Mouse (Mus musculus): ENCODE data around the gene Sipa1l2.

DNA sequence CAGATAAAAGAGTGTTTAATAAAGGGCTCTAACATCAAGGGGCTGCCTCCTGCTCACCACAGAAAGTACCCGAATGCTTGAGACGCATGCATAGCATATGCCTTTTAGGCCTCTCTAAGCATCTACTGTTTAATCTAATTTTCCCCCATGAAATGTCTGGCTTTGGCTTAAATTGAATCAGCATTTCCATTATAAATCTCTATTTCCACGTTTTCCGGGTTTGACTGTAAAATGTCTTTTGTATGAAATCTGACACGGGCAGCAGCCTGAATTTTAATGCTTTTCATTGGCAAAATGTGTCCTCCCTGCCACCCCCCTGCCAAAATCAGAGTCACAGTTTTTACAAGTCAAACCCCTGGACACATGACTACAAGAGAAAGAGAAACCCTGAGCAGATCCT is 69.6 kb downstream of the Sipa1l2 start:
- TF ChIP-seq CTCF (conservative IDR thresholded peaks at IDR 0.05; ENCODE audit: low read length) (no peak), POU5F1 (IDR thresholded peaks at IDR 0.05; ENCODE audit: borderline replicate concordance, low read length) (no peak)
